In the genomic region with DNA sequence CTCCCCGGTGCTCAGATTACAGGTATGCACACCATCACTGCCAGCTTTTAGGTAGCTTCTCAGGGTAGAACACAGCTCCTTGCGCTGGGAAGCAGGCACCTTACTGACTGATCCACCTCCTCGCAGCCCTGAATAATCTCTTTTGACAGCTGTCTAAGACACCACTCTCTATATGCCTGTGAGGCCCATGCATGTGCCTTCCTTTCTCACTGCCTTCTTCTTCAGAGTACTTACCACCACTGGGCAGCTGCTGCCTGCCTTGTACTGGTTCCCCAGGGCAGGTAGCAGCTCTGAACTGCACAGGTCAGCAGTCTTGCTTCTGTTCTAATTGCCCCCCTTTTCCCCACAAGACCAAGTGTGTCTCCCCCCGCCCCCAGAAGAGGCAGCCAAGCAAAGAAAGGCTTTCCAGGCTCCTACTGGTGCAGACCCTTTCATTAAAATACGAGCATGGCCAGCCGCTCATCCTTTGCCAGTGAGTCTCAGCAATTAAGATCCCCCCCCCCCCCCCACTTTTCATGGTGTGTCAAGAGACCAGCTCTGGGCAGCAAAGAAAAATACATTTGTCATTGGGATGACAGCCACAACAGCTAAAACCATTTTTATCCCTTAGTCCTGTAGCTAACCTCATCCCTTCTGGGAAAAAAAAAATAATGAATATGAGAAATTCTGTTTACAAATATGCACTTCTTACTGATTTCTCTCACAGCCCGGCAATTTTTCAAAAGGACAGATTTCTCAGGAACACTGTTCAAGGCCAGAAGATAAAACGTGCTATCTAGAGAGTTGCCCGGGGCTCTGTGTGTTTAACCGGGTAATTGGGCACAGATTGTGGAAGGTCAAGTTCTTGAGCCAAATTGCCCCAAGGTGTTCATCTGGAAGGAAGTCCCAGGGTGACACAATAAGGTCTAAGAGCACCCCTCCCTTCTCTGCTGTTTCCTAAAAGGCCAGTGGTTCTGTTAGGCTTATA, we compare ENCODE assay signal across 12 mouse cellular contexts.
DNase-seq lines count a peak whose midpoint lies in the region; ATAC-seq lines count a peak whose summit lies in the region.
"Had no signal": no experiment of that assay in that cellular context is flagged by ENCODE, and none has a peak within 500 bp of the region (broad histone marks: within the 10 kb centered on the region; RNA-seq: fewer than 3 reads in every experiment).

No protein-coding gene starts in this region.

- 0 out of 2 replicates have a peak overlapping the region, but pooled peaks have one; percentile 40 for H3K9ac ChIP-seq in forebrain, embryonic 14.5 days (ENCODE audit: low read length)
- H3K9ac ChIP-seq in midbrain, embryonic 13.5 days (replicated peaks): no peak overlapping the region
- H3K9ac ChIP-seq: liver, postnatal 0 days had no signal

- H3K27me3 ChIP-seq in forebrain, embryonic 14.5 days (replicated peaks; ENCODE audit: control insufficient read depth, insufficient read depth, low read length): no peaks in the 10 kb centered on the region
- H3K27me3 ChIP-seq in midbrain, embryonic 13.5 days: no peaks in the 10 kb centered on the region; the same call in 1 of the 2 replicates

- 44% methylated on average over 10 of the region's 10 CpGs for WGBS in forebrain, embryonic 14.5 days
- WGBS in midbrain, embryonic 13.5 days: 33% methylated on average over 10 of the region's 10 CpGs

- H3K27ac ChIP-seq in forebrain, embryonic 14.5 days (ENCODE audit: low read depth, low read length): no peak overlapping the region; the same call in 1 of the 2 replicates
- peak overlapping the region; percentile 74 for H3K27ac ChIP-seq in midbrain, embryonic 13.5 days
- H3K27ac ChIP-seq: heart, adult 2 months had no signal

- no peaks in the 10 kb centered on the region for H3K9me3 ChIP-seq in forebrain, embryonic 14.5 days (replicated peaks; ENCODE audit: control insufficient read depth, low read length)
- H3K9me3 ChIP-seq in midbrain, embryonic 13.5 days: no peaks in the 10 kb centered on the region
- H3K9me3 ChIP-seq: limb, embryonic 10.5 days had no signal

- peak; percentile 32; the same call in 1 of the 2 replicates for ATAC-seq in forebrain, embryonic 14.5 days
- peak; percentile 85 for ATAC-seq in midbrain, embryonic 13.5 days
- ATAC-seq: liver, postnatal 0 days had no signal

- H3K4me1 ChIP-seq in forebrain, embryonic 14.5 days (ENCODE audit: control insufficient read depth, insufficient read depth, low read length): peaks cover 6% of the 10 kb centered on the region
- H3K4me1 ChIP-seq in midbrain, embryonic 13.5 days (replicated peaks): peaks cover 41% of the 10 kb centered on the region

- H3K4me2 ChIP-seq in forebrain, embryonic 14.5 days (ENCODE audit: low read length): no peak overlapping the region
- H3K4me2 ChIP-seq in midbrain, embryonic 13.5 days (replicated peaks): no peak overlapping the region; the same call in 1 of the 2 replicates

- no peak overlapping the region for H3K4me3 ChIP-seq in forebrain, embryonic 14.5 days (ENCODE audit: low read depth, low read length)
- H3K4me3 ChIP-seq in midbrain, embryonic 13.5 days (replicated peaks): no peak overlapping the region
- H3K4me3 ChIP-seq: heart, adult 2 months; limb, embryonic 10.5 days had no signal

- peak; percentile 14 for DNase-seq in adrenal gland, postnatal 14 days
- DNase-seq in adrenal gland, adult 18-20 months (ENCODE audit: low spot score in 2 of 2): no peak
- DNase-seq in 3T3-L1 (ENCODE audit: low read depth, low spot score) (peak; percentile 25), adipocyte (ENCODE audit: low spot score) (no peak)
- peak; percentile 37 for DNase-seq in forebrain, embryonic 14.5 days (ENCODE audit: low spot score)
- no peak for DNase-seq in spleen, postnatal 14 days (ENCODE audit: low spot score in 2 of 2)
- DNase-seq in frontal cortex, adult 2 months (ENCODE audit: extremely low spot score in 1 of 2, low spot score in 1 of 2): no peak
- DNase-seq: heart, adult 2 months; liver, postnatal 0 days; right cerebral cortex, postnatal 4 days had no signal

- H3K36me3 ChIP-seq in forebrain, embryonic 14.5 days (ENCODE audit: control insufficient read depth, insufficient read depth, low read length): no peaks in the 10 kb centered on the region
- no peaks in the 10 kb centered on the region for H3K36me3 ChIP-seq in midbrain, embryonic 13.5 days
- H3K36me3 ChIP-seq: limb, embryonic 10.5 days had no signal

Comparison
In these comparisons a context has a peak if more than half of its experiments do, and no peak if none do; other contexts are left out.
1. DNase-seq: peak in adrenal gland, postnatal 14 days (single experiment), 3T3-L1 (single experiment) and forebrain, embryonic 14.5 days (single experiment); none in adrenal gland, adult 18-20 months (0 of 2), spleen, postnatal 14 days (0 of 2), adipocyte (single experiment) and frontal cortex, adult 2 months (0 of 2).